Mouse (Mus musculus) forebrain, embryonic 15.5 days (tissue): ENCODE measurements around the gene Hid1. TPM values are rescaled to one million over a fixed set of nuclear protein-coding genes. Genes with fewer than 3 reads are reported as not detected.

Experiments used
- polyA plus RNA-seq: library from polyadenylated mRNA; unstranded; fragments of >200 nt; fragmentation: Nextera tagmentation; extraction: Ambion mirVana; gene quantifications from 2 replicates; pipeline ENCODE4 v1.2.1, GENCODE M21; 2015

Gene Hid1
- polyA plus RNA-seq, 1 experiment from 2014 or later, result 48.9 TPM

Other genes with a start within 250 kb of the Hid1 start
- 0.10 TPM in 1 of 2 replicates, not detected in the other for gene Cd300lf, start 233.8 kb downstream of the Hid1 start, polyA plus RNA-seq
- gene Slc9a3r1, start 204.4 kb downstream of the Hid1 start, polyA plus RNA-seq, result 45.8 and 50.5 TPM in 2 replicates
- 10.8 and 12.4 TPM in 2 replicates for gene Tmem104, start 180.3 kb downstream of the Hid1 start, polyA plus RNA-seq
- 19.0 and 24.1 TPM in 2 replicates for gene Nat9, start 179.9 kb downstream of the Hid1 start, polyA plus RNA-seq
- 0.22 and 0.23 TPM in 2 replicates for gene Grin2c, start 100.5 kb downstream of the Hid1 start, polyA plus RNA-seq
- 23.9 and 24.0 TPM in 2 replicates for gene Fdxr, start 90.7 kb downstream of the Hid1 start, polyA plus RNA-seq
- gene Fads6, start 70.1 kb downstream of the Hid1 start, polyA plus RNA-seq, result 0.37 TPM in 2 replicates
- gene Otop2, start 60.6 kb downstream of the Hid1 start, polyA plus RNA-seq, result 0.08 TPM in 1 of 2 replicates, not detected in the other
- gene Ush1g, start 45.7 kb downstream of the Hid1 start, polyA plus RNA-seq, result 0.05 TPM in 1 of 2 replicates, not detected in the other
- 0.10 and 0.25 TPM in 2 replicates for gene Otop3, start 33.0 kb downstream of the Hid1 start, polyA plus RNA-seq
- 20.9 and 21.2 TPM in 2 replicates for gene Cdr2l, start 14.2 kb upstream of the Hid1 start, polyA plus RNA-seq
- 178 and 192 TPM in 2 replicates for gene Mrpl58, start 36.0 kb upstream of the Hid1 start, polyA plus RNA-seq
- 722 and 770 TPM in 2 replicates for gene Atp5h, start 52.2 kb upstream of the Hid1 start, polyA plus RNA-seq
- gene Kctd2, start 52.4 kb upstream of the Hid1 start, polyA plus RNA-seq, result 23.6 and 26.3 TPM in 2 replicates
- gene Trim80, start 72.8 kb upstream of the Hid1 start, polyA plus RNA-seq, result not detected in 2 replicates
- 0.10 TPM in 1 of 2 replicates, not detected in the other for gene Slc16a5, start 94.7 kb upstream of the Hid1 start, polyA plus RNA-seq
- gene Armc7, start 107.9 kb upstream of the Hid1 start, polyA plus RNA-seq, result 15.6 and 16.1 TPM in 2 replicates
- 94.3 and 102 TPM in 2 replicates for gene Nt5c, start 124.1 kb upstream of the Hid1 start, polyA plus RNA-seq
- gene Jpt1, start 146.6 kb upstream of the Hid1 start, polyA plus RNA-seq, result 1,941 and 1,977 TPM in 2 replicates
- 1,191 and 1,214 TPM in 2 replicates for gene Sumo2, start 168.5 kb upstream of the Hid1 start, polyA plus RNA-seq
- gene Nup85, start 196.7 kb upstream of the Hid1 start, polyA plus RNA-seq, result 127 and 138 TPM in 2 replicates
- gene Mrps7, start 236.2 kb upstream of the Hid1 start, polyA plus RNA-seq, result 70.3 and 73.6 TPM in 2 replicates
- 28.1 and 28.2 TPM in 2 replicates for gene Gga3, start 236.3 kb upstream of the Hid1 start, polyA plus RNA-seq
- gene Mif4gd, start 245.2 kb upstream of the Hid1 start, polyA plus RNA-seq, result 9.1 and 11.4 TPM in 2 replicates